Mouse (Mus musculus) right cerebral cortex, adult 18-20 months (tissue): Measurements from ENCODE around the gene 4930444G20Rik.
"Not testable (repeated sequence)": the region's sequence is repeated elsewhere in the genome, so short reads cannot be mapped to it uniquely, and the experiment has no call there.

Experiments
- DNase-seq: peaks from one replicate; pipeline ENCODE4 v3.0.0; 2022; ENCODE audit warnings: mixed read lengths

The 4930444G20Rik gene

DNA sequence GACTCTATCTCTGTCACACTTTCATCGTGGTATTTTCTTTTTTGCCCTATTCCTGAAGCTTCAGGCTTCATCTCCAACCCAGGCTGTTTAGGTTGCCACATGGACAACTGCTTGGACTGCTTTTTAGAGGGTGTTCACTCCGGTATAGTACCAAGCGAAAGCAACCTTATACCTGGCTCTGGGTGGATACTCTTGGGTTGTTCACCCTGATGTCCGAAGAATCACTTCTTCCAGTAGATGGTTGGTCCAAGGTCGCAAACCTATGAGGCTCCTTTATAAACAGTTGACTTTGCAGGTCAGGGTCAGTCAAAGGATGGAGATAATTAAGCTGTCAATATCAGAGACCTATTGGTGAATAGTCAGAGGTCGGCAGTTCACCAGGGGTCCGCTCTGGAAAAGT, at the start of gene 4930444G20Rik:
TSS of gene 4930444G20Rik (minus strand) at position 101 of the 400 bp plus-strand sequence.
- DNase-seq = not testable (repeated sequence)

DNA sequence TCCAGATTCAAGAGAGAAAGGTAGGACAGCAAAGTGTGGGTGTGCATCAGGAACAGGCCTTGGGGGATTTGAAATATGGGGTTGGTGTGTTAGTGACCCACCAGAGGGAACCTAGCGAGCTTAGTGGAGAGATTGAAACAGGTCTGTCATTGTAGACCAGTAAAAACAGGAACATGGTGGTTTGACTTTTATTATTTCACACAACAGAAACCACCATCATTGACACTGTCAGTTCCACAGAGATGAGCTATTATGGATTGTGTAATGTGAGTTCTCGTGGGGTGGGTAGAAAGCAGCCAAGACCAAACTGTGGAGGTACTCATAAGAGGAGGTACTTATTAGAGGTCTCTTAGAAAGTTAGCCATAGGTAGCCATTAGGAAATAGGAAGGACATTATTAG, 6.7 kb upstream of the 4930444G20Rik start:
- no peak for DNase-seq

DNA sequence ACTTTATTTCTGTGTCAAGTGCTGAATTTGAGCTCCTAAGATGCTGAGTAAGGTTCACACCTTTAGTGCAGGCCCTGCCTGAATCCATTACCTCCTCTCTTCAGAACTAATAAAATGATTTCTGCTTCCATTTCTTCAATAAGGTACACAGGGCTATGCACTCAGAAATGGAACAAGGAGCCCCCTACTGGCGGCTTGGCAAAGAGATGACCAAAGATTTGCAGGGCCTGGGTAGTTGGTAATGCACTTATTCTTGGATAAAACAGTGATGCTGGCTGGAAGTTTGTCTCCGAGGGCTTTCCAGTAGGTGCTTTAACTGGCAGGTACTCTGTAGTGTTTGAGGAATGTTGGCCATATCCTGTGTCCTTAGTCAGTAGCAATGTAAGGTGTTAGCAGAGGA, 4.9 kb upstream of the 4930444G20Rik start:
- no peak for DNase-seq

DNA sequence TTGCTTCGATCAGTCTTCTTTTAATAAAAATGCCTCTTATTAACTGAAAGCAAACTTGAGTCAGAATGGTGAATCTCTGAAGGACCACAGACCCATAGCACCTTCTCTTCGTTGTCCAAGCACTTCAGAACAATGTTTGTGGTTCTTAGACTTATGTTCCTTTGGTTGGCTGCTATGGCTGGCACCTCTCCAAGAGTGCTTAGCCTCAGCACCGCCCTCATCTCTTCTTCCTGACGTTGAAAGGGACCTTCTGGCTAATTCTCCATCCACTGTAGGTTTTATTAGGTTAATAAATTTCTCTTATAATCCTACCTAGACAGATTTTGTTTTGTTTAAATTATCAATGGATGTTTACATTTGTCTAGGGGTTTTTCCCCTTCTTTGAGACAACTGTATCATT, 2.7 kb upstream of the 4930444G20Rik start:
- DNase-seq = no peak

DNA sequence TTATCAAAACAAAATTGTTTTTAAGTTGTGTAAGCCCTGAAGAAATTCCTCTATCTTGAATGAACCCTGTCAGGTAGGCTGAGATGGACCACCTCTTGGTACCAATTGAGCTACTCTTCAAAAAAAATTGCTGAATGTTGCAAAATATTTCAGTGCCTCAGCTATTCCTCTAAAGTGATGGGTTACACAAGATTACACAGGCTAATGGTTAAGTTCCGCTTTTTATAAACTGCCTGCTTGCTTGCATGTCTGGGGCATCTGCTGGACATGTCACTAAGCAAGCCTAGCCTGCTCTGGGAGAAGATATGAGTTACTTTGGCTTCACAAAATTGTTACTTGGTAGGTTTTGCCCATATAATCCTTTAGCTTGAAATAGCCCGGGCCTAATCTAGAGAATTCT, 2.3 kb upstream of the 4930444G20Rik start:
- no peak for DNase-seq

DNA sequence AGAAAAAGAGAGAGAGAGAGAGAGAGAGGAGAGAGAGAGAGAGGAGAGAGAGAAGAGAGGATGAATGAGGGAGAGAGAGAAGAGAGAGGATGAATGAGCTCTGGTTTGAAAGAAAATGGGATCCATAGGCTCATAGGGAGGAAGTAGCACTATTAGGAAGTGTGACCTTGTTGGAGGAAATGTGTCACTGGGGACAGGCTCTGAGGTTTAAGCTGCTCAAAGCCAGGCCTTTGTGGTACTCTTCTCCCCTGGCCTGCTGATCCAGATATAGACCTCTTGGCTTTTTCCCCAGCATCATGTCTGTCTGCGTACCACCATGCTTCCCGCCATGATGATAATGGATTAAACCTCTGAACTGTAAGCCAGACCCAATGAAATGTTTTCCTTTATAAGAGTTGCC, 8.5 kb downstream of the 4930444G20Rik start:
- no peak for DNase-seq

DNA sequence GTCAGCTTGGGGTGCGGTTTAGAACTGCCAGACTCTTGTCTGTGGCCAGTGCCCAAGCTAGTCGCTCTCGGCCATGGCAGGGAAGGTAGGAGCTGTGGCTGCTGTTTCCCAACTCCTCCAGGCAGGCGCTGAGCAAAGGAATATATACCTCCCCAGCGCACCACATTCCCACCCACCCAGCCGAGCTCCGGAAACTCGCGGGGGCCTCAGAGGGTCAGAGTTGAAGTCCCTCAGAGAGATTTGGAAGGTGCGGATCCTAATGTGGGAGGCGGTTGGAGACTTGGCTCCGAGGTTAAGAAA, 8.9 kb downstream of the 4930444G20Rik start:
- DNase-seq = no peak

DNA sequence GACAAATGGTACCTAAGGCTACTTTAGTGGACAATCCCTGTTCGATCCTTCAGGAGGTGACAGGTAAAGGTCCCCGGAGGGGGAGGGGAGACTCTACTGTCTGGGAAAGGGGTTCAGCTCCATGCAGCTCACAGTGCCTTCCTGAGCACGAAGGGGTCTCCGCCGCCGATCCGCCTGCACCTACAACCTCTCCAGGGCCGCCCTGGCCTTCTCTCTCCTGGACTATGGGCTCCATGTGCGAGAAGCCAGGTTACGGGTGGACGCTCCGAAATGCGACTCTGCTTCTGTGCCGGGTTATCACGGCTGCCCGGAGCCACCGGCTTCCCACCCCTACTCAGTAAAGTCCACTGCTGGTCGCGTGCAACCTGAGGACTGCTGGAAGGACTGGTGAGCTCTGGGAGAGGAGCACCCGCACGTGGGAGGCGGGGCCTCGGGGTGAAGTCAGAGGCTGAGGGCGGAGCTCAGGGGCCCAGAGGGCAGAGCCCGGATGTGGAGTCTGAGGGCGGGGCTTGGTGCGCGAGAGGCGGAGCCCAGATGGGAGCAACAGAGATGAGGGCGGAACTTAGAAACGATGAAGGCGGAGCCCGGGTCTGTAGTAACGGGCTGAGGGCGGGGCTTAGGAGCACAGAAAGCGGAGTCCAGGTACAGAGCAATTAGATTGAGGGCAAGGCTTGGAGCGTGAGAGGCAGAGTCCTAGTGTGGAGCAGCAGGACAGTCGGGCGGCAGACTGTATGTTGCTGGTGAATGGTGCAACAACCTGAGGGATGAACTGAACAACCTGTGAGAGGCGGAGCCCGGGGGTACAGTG, 9.5 kb downstream of the 4930444G20Rik start:
- DNase-seq = peak; percentile 95

DNA sequence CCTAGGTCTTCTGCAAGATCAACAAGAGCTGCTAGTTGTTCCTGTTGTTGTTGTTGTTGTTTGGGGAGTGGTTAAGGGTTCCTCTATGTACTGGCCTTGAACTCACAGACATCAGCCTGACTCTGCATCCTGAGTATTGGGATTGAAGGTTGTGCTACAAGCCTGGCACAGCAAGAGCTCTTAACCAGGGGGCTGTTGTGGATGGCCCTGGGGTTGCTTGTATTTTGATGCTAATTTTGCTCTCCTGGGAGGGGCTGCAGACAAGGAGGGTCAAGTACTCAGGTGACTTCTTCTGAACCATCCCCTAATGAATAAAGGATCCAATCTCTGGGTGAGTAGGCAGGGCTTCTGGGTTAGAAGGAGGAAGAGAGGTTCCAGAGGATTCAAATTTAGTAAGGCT, 12.6 kb downstream of the 4930444G20Rik start:
- DNase-seq = no peak

DNA sequence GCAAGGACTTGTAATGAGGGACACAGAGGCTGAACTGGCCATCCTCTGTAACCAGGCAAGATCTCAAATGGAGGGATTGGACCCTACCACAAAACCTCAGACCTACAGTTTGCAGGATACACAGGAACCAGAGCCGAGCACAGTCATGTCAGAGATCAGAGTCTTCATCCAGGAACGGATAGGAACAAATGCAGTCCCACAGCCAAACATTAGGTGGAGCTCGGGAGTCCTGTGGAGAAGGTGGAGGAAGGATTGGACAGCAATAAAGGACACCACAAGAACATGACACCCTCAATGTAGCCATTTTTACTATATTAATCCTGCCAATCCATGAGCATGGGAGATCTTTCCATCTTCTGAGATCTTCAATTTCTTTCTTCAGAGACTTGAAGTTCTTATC, 31.6 kb downstream of the 4930444G20Rik start:
- peak; percentile 39 for DNase-seq

DNA sequence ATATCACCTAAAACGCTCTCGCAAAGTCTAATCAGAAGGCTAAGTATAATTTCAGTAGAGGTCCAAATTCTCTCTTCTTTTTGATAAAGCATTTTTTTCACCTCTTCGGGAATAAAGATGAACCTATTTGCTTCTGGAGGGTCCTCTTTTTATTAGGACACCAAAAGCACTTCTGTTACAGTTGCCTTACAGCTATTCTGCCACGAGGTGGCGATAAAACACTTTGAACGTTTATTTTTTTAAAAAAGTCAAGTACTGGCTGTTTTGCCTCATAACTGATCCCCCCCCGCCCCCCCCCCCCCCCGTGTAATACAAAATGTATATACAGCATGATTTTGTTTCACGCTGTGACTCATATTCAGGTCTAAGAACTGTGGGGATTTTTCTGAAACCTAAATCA, 33.6 kb downstream of the 4930444G20Rik start:
- DNase-seq = no peak

DNA sequence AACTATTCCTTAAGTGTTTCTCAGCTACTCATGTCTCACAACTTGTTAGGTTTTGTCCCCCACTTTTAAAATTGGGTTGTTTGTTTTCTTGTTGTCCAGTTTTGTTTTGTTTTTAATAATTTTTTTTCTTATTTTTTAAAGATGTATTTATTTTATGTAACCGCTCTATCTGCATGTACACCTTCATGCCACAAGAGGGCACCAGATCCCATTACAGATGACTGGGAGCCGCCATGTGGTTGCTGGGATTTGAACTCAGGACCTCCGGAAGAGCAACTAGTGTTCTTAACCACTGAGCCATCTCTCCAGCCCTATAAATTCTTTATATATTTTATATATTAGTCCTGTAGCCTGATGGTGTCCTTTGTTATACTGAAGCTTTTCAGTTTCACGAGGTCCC, 49.3 kb downstream of the 4930444G20Rik start:
- DNase-seq = no peak

DNA sequence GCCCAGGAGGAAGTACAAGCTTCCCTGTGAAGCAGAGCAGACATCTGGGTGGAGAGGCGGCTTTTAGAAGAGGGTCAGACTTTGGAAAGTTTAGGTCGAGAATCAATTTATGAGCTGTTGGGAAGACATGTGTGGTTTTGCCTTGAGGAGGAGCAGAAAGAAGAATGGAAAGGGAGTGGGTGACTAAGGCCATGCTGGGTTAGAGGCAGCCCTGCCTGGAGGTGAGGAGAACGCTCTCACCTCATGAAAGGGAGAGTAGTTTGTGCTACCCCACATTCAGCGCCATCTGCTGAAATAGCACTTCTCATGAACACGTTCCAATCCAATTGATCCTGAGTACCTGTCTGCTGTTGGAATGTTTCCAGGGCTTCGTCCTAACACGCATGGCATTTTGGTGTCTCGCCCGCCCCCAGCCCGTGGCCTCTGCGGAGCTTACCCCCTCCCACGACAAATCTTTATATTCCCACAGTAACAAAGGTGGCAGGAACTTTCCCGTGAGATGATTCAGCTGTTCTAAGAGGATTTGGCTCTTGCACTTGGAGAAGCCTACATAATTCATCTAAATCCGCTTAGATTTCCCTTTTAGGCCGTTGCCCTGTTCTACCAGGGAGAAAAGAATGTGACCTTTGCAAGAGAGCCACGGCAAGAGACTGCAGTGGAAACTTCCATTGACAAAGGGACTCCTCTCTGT, 50.3 kb downstream of the 4930444G20Rik start:
- DNase-seq = no peak
